Mouse (Mus musculus): ENCODE measurements around the gene Sugp1. TPM values are rescaled to one million over a fixed set of nuclear protein-coding genes. Genes with fewer than 3 reads are reported as not detected.
"Not testable (repeated sequence)": the region's sequence is repeated elsewhere in the genome, so short reads cannot be mapped to it uniquely, and the experiment has no call there.

Sugp1 gene
- total RNA-seq, 2 experiments from 2014 or later: 26.9 to 31.1 TPM

GRCm38 (mm10) chr8:70037994-70038393, 4.6 kb upstream of the Sugp1 start:
- peak; percentile 58 for ATAC-seq (replicated peaks; ENCODE audit: low FRiP score, low TSS enrichment, poor library complexity, severe bottlenecking)

- no peak for ATAC-seq (replicated peaks; ENCODE audit: low FRiP score, low TSS enrichment, poor library complexity, severe bottlenecking)
These were observed 597 bp upstream of the Sugp1 start for GRCm38 (mm10) chr8:70041885-70042546.

- ATAC-seq (replicated peaks; ENCODE audit: low FRiP score, low TSS enrichment, poor library complexity, severe bottlenecking): no peak
These were observed 1.4 kb downstream of the Sugp1 start for GRCm38 (mm10) chr8:70043996-70044395.

- no peak for ATAC-seq (replicated peaks; ENCODE audit: low FRiP score, low TSS enrichment, poor library complexity, severe bottlenecking)
These were observed 7.0 kb downstream of the Sugp1 start for GRCm38 (mm10) chr8:70049662-70050061.

- not testable (repeated sequence) for ATAC-seq (replicated peaks; ENCODE audit: low FRiP score, low TSS enrichment, poor library complexity, severe bottlenecking)
These were observed 7.8 kb downstream of the Sugp1 start for GRCm38 (mm10) chr8:70050434-70050833.

GRCm38 (mm10) chr8:70057721-70058120, 15.1 kb downstream of the Sugp1 start:
- no peak for ATAC-seq (replicated peaks; ENCODE audit: low FRiP score, low TSS enrichment, poor library complexity, severe bottlenecking)

GRCm38 (mm10) chr8:70071836-70072440, 29.3 kb downstream of the Sugp1 start:
- ATAC-seq (replicated peaks; ENCODE audit: low FRiP score, low TSS enrichment, poor library complexity, severe bottlenecking): no peak

GRCm38 (mm10) chr8:70072441-70073069, 29.9 kb downstream of the Sugp1 start, which contains the start of gene Tm6sf2:
Gene Tm6sf2 (plus strand): TSS chr8:70072924.
- ATAC-seq (replicated peaks; ENCODE audit: low FRiP score, low TSS enrichment, poor library complexity, severe bottlenecking): peak; percentile 71

- ATAC-seq (replicated peaks; ENCODE audit: low FRiP score, low TSS enrichment, poor library complexity, severe bottlenecking): no peak
These were observed 30.5 kb downstream of the Sugp1 start for GRCm38 (mm10) chr8:70073120-70073519.

GRCm38 (mm10) chr8:70073682-70074081, 31.1 kb downstream of the Sugp1 start:
- ATAC-seq (replicated peaks; ENCODE audit: low FRiP score, low TSS enrichment, poor library complexity, severe bottlenecking): no peak; the same call in 1 of the 2 replicates

GRCm38 (mm10) chr8:70081976-70082375, 39.4 kb downstream of the Sugp1 start:
- ATAC-seq (replicated peaks; ENCODE audit: low FRiP score, low TSS enrichment, poor library complexity, severe bottlenecking): no peak

GRCm38 (mm10) chr8:70083285-70083684, 40.7 kb downstream of the Sugp1 start, which contains the start of gene Hapln4:
Gene Hapln4 (plus strand): TSS chr8:70083457.
- ATAC-seq (replicated peaks; ENCODE audit: low FRiP score, low TSS enrichment, poor library complexity, severe bottlenecking): no peak

GRCm38 (mm10) chr8:70084191-70085065, 41.8 kb downstream of the Sugp1 start:
- ATAC-seq (replicated peaks; ENCODE audit: low FRiP score, low TSS enrichment, poor library complexity, severe bottlenecking): no peak

GRCm38 (mm10) chr8:70086151-70086550, 43.5 kb downstream of the Sugp1 start:
- ATAC-seq (replicated peaks; ENCODE audit: low FRiP score, low TSS enrichment, poor library complexity, severe bottlenecking): no peak

- no peak for ATAC-seq (replicated peaks; ENCODE audit: low FRiP score, low TSS enrichment, poor library complexity, severe bottlenecking)
These were observed 44.6 kb downstream of the Sugp1 start for GRCm38 (mm10) chr8:70087237-70087636.

GRCm38 (mm10) chr8:70087836-70088650, 45.4 kb downstream of the Sugp1 start:
- 0 out of 2 replicates have a peak, but pooled peaks have one; percentile 35 for ATAC-seq (replicated peaks; ENCODE audit: low FRiP score, low TSS enrichment, poor library complexity, severe bottlenecking)

GRCm38 (mm10) chr8:70089296-70089960, 46.8 kb downstream of the Sugp1 start:
- ATAC-seq (replicated peaks; ENCODE audit: low FRiP score, low TSS enrichment, poor library complexity, severe bottlenecking): no peak

- ATAC-seq (replicated peaks; ENCODE audit: low FRiP score, low TSS enrichment, poor library complexity, severe bottlenecking): no peak
These were observed 50.2 kb downstream of the Sugp1 start for GRCm38 (mm10) chr8:70092786-70093185.

Data from megakaryocyte-erythroid progenitor cell, adult 5-6 weeks (primary cell).